Mouse (Mus musculus): Measurements from ENCODE around the gene Nudt13. TPM values are rescaled to one million over a fixed set of nuclear protein-coding genes. Genes with fewer than 3 reads are reported as not detected.

Nudt13 gene
- polyA plus RNA-seq (2014; fragmentation: Illumina TruSeq; extraction: RNeasy Lipid Tissue Mini Kit (QIAGEN cat#74804); ENCODE audit: low replicate concordance) = 8.5 TPM

DNA sequence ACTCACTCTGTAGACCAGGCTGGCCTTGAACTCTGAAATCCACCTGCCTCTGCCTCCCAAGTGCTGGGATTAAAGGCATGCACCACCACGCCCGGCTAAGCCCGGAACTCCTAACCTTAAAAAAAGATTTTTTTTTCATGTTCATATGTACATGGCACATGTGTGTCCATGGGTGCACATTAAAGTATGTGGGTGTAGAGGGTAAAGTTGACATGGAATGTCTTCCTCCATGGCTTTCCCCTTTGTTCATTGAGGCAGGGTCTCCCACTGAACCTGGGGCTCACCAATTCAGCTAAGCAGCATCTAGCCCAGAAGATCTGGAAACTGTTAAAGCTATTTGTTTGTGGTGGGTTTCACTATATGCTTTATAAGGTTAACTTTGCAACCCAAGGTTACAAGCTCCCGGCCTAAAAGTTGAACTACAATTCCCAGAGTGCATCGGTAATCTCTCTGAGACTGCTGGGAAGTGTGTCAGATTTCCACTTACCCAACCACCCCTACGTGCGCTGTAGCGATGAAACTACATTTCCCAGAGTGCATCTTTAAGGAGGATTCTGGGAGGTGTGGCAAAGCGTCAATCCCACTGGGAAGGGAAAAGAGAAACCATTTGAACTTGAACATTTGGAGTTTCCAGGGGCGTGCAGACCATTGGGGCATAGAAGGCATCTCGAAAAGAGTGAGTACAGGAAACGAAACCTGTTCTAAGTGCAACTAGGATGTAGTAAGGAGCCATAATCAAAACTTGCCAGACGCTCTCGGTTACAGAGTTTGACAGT, at the start of gene Nudt13:
TSS of gene Nudt13 (plus strand) at position 581 of the 776 bp plus-strand sequence.

DNA sequence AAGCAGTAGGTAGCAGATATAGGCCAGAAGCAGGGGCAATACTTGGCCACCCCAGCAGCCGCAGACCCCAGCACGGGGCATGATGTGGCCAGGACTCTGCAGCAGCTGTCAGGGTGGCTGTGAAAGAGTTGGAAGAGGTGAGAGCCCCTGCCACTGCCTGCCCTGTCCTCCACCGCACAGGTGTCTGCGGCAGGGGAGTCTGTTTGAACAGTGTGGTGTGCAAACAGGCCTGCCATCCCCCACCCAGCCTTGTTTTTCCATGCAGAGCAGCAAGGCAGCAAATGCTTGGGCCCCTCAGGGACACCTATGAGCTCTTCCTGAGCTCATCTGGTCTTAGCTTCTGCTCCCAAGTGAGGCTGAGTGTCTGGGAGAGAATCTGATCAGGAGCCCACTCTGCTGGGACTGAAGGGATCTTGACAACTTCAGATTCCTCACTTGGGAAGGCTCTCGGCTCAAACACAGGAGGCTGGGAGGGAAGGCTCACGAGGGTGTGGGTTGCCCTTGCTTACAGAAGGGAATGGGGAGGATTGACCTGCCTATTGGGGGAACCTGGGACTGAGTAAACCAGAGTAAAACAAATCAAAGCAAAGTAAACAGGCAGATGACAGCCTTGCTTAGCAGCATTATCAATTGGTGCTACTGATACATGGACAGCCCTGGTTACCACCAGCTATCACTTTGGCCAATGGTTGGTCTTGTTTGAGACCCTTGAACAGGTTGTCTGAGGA, 25.3 kb upstream of the Nudt13 start, which contains the start of gene Kcnk16:
TSS of gene Kcnk16 (minus strand) at position 118 of the 728 bp plus-strand sequence.

DNA sequence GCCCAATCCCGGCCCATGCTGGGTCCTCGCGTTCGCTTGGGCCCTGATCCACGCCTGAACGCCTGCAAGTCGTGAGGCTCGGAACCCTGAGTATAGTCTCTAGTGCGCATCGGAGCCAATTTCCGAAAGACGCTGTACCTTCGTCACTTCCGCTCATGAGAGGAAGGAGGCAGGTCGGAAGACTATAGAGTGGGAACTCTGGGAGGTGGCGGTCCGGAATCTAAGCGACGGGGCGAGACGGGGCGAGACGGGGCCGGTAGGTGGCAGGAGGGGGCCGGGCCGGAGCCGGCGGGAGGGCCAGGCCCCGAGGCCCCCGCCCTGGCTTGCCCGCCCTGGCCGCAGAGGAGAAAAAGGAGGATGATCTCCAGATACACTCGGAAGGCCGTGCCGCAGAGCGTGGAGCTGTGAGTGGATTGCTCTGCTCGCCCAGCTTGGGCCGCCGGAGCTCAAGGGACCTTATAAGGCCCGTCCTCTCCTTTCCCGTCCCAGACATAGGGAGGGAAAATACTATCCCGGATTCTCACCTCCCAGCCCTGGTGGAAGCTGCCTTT, 53.6 kb downstream of the Nudt13 start, which contains the start of the genes Ecd and Fam149b:
TSS of gene Ecd (minus strand) at position 131 of the 551 bp plus-strand sequence.
TSS of gene Fam149b (plus strand) at position 172 of the 551 bp plus-strand sequence.

Other genes with a start within 250 kb of the Nudt13 start
- gene Saysd1, start 156.2 kb upstream of the Nudt13 start, polyA plus RNA-seq (2014; fragmentation: Illumina TruSeq; extraction: RNeasy Lipid Tissue Mini Kit (QIAGEN cat#74804); ENCODE audit: low replicate concordance) = 1.3 TPM
- 6.9 TPM for gene Kcnk5, start 112.9 kb upstream of the Nudt13 start, polyA plus RNA-seq (2014; fragmentation: Illumina TruSeq; extraction: RNeasy Lipid Tissue Mini Kit (QIAGEN cat#74804); ENCODE audit: low replicate concordance)
- gene Kcnk16, start 25.5 kb upstream of the Nudt13 start, polyA plus RNA-seq (2014; fragmentation: Illumina TruSeq; extraction: RNeasy Lipid Tissue Mini Kit (QIAGEN cat#74804); ENCODE audit: low replicate concordance) = not detected
- 11.0 TPM for gene Ecd, start 53.4 kb downstream of the Nudt13 start, polyA plus RNA-seq (2014; fragmentation: Illumina TruSeq; extraction: RNeasy Lipid Tissue Mini Kit (QIAGEN cat#74804); ENCODE audit: low replicate concordance)
- 32.9 TPM for gene Fam149b, start 53.5 kb downstream of the Nudt13 start, polyA plus RNA-seq (2014; fragmentation: Illumina TruSeq; extraction: RNeasy Lipid Tissue Mini Kit (QIAGEN cat#74804); ENCODE audit: low replicate concordance)
- 79.3 TPM for gene Dnajc9, start 94.2 kb downstream of the Nudt13 start, polyA plus RNA-seq (2014; fragmentation: Illumina TruSeq; extraction: RNeasy Lipid Tissue Mini Kit (QIAGEN cat#74804); ENCODE audit: low replicate concordance)
- gene Mrps16, start 98.9 kb downstream of the Nudt13 start, polyA plus RNA-seq (2014; fragmentation: Illumina TruSeq; extraction: RNeasy Lipid Tissue Mini Kit (QIAGEN cat#74804); ENCODE audit: low replicate concordance) = 1.4 TPM
- not detected for gene Cfap70, start 157.5 kb downstream of the Nudt13 start, polyA plus RNA-seq (2014; fragmentation: Illumina TruSeq; extraction: RNeasy Lipid Tissue Mini Kit (QIAGEN cat#74804); ENCODE audit: low replicate concordance)
- gene Anxa7, start 185.4 kb downstream of the Nudt13 start, polyA plus RNA-seq (2014; fragmentation: Illumina TruSeq; extraction: RNeasy Lipid Tissue Mini Kit (QIAGEN cat#74804); ENCODE audit: low replicate concordance) = 78.3 TPM
- 2.3 TPM for gene Mss51, start 202.2 kb downstream of the Nudt13 start, polyA plus RNA-seq (2014; fragmentation: Illumina TruSeq; extraction: RNeasy Lipid Tissue Mini Kit (QIAGEN cat#74804); ENCODE audit: low replicate concordance)

Measured in small intestine, adult 10 weeks (tissue).